Mouse (Mus musculus): ENCODE measurements at regions not wholly inside any gene's neighbourhood (a gene's known extent, or its start where the extent isn't known, plus 50 kb on each side); places are given as distances from the start of the nearest gene placed in this dataset.

DNA sequence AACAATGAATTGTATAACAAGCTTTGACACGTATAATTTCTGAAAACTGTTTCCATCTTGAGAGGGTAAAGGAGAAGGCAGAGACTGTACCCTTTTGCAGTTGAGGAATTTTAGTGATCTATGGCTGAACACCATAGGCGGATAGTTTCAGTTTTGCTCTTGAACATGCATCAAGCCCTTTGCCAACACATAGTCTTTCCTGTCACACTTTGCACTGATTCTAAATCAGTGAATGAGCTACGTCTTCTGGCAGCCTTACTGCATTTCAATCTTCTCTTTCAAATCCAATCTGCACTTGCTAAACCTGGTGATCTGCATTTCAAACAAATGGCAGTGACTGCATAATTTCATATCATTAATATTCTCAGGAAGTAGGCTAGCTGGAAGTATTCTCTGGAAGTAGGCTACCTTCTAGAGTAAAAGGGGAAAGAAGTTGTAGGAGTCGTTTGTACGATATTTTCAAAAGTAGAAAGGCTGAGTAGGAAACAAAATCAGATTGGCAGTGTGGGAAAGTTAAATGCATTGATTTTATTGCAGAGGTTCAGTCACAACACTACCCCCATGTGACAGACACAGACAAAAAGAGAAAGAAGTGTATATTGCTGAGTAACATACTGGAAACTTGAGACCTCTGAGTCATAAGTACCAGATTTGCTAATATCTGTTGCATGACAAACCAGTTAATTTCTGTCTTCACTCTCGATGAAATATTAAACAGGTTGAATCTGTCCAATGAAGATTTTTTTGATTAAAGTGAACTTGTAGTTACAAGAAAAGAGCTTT is 983.3 kb upstream of the Nr2f1 start:
- DNase-seq (ENCODE audit: low read depth) = peak; percentile 2

DNA sequence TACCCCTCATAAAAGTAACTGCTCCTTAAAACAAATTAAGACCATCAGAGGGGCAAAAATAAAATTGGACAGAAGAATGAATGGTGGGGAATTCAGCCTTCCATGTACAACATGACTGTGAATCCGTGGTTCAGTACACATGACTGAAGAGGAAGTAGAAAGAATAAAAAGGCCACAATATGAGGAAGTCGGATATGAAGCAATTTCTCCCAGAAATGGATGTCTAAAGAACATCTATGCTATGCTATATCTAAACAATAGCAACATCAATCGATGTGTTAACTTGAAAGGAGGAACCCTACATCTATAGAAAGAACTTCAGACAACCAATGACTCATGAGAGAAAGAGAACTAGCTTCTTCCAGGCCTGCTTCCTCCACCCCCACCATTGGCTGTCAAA is 959.2 kb upstream of the Nr2f1 start:
- DNase-seq (ENCODE audit: low read depth) = no peak

DNA sequence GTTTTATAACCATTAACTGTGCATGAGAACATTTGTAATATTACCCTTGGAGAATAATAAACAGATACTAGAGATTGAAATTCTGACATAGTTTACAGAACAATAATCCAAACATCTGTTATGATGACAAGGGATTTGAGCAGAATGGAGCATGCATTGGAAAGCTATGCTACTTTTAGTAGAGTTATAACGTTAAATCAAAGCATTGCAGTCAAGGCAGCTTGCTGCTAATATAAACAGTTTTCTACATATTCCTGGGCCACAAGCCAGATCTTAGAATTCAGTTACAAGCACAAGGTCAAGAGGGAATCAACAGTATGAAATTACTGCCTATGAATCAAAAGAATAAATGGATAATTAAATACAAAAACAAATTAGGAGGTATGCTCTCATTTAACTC is 943.3 kb upstream of the Nr2f1 start:
- DNase-seq (ENCODE audit: low read depth) = no peak

DNA sequence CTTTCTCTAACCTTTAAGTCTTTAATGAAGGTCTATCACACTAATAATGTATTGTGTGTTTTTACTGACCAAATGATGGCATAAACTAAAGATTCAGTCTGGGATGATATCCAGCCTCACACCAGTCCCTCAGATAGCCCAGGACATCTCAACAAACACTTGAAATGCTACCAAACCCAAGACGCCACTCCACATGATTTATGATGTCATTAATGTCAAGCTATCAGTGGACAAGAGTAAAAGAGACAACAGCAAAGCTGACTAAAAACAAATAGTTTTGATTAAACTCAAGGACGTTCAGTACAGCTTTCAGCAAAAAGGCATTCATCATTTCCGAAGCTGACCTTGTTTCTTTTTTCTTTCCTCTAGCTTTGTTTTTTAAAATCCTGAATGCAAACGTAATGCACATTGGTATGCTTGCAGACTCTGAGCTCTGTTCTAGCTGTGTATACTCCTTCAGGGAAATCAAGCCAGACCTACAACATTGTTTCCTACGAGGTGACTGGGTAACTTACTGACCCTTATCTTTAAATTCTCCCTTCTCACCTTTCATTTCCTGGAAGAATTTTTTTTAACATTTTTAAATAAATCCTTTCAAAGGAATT is 941.9 kb upstream of the Nr2f1 start:
- no peak for DNase-seq (ENCODE audit: low read depth)

DNA sequence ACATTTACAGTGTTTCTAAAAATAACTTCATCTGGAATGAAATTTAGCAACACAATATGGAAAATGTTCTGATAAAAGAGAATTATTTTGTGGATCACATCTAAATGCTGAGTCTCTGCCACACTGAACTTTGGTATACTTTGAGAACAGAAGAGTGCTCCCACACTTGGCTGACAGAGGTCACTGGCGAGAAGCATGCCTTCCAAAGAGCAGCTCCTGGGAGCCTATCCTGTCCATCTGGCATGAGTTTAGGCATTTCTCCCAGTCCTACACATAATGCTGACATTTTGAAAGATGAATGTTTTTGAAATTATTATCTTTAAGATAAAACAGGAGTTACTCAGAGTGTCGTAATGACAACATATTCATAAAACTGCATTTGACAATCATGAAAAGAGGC is 939.2 kb upstream of the Nr2f1 start:
- DNase-seq (ENCODE audit: low read depth) = no peak

DNA sequence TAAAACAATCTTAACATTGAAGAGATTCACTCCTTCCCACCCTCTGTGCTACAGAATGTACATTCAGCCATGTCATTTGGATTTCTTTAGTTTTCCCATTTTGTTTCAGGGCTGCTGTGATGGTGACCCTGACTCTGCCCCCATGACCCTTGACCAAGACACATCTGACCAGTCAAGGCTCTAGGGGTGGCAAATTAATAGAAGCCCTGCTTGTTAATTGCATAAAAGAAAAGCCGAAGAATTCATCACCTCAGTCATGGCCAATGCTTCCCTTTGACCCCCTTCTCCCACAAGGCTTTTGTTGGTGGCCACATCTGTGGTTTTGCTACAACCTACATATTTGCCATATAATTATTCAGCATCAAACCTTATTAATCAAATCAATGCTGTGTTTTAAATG is 937.2 kb upstream of the Nr2f1 start:
- DNase-seq (ENCODE audit: low read depth) = no peak

Measured in fibroblast of lung, adult 2 months (primary cell).